Mouse (Mus musculus) CH12.LX (cell line): ENCODE results near the gene Dynll1. TPM values are rescaled to one million over a fixed set of nuclear protein-coding genes. Genes with fewer than 3 reads are reported as not detected.
A peak's percentile ranks its signal among the peaks of the same experiment; 100 is the strongest.

ENCODE experiments used
- DNase-seq: peaks from one replicate; pipeline ENCODE4 v3.0.0-alpha.2; 2013; ENCODE audit errors: extremely low read depth
- H3K27ac ChIP-seq: 2 replicates; pipeline ENCODE4 v1.5.1; 2012; ENCODE audit warnings: low read depth, mild to moderate bottlenecking, control low read depth, moderate library complexity; ENCODE audit not compliant: insufficient read depth
- H3K27me3 ChIP-seq: replicated peaks from 2 replicates; pipeline ENCODE3; 2012; ENCODE audit warnings: inconsistent platforms
- H3K36me3 ChIP-seq, 2 experiments: replicated peaks in 1 of 2; 2 replicates each; pipeline versions ENCODE3 to v1.6.1; 2012; ENCODE audit warnings: inconsistent platforms in 1 of 2, low read length in 1 of 2, mild to moderate bottlenecking in 1 of 2, mixed read lengths in 1 of 2, moderate library complexity in 1 of 2; ENCODE audit not compliant: control insufficient read depth in 1 of 2, insufficient read depth in 1 of 2
- H3K4me1 ChIP-seq, 2 experiments: 2 replicates each; pipeline ENCODE4 v1.6.1; 2012; ENCODE audit warnings: inconsistent platforms in 1 of 2, moderate library complexity in 1 of 2; ENCODE audit not compliant: insufficient read depth in 2 of 2, control insufficient read depth in 1 of 2
- H3K4me2 ChIP-seq: 2 replicates; pipeline ENCODE4 v1.6.1; 2012; ENCODE audit warnings: low read depth, mild to moderate bottlenecking, control low read depth; ENCODE audit not compliant: poor library complexity, insufficient read depth, severe bottlenecking
- H3K4me3 ChIP-seq, 3 experiments: fragments of 150-350 bp in 1 of 3; sonication (generic) in 1 of 3; replicated peaks in 1 of 3; 2 replicates each; pipeline versions ENCODE3 to v1.5.1; 2011 to 2012; ENCODE audit warnings: low read depth in 2 of 3, low read length in 2 of 3, mild to moderate bottlenecking in 2 of 3, moderate library complexity in 2 of 3, control low read depth in 1 of 3, improper control_type of control experiment in 1 of 3, inconsistent platforms in 1 of 3, mixed read lengths in 1 of 3; ENCODE audit not compliant: poor library complexity in 1 of 3
- H3K79me2 ChIP-seq: replicated peaks from 2 replicates; pipeline ENCODE4 v1.6.1; 2012; ENCODE audit warnings: mild to moderate bottlenecking, moderate library complexity; ENCODE audit not compliant: control insufficient read depth, poor library complexity, insufficient read depth, severe bottlenecking; ENCODE audit errors: extremely low read depth
- H3K9ac ChIP-seq: 2 replicates; pipeline ENCODE4 v1.6.1; 2012; ENCODE audit warnings: low read depth, mild to moderate bottlenecking, control low read depth, moderate library complexity; ENCODE audit not compliant: insufficient read depth
- H3K9me3 ChIP-seq: replicated peaks from 2 replicates; pipeline ENCODE3; 2012; ENCODE audit warnings: low read length, inconsistent platforms, mixed read lengths
- BHLHE40 ChIP-seq: IDR thresholded peaks from 2 replicates; pipeline ENCODE4 v1.6.1; 2011; ENCODE audit warnings: mild to moderate bottlenecking, low read depth, low read length, improper control_type of control experiment
- EP300 ChIP-seq: IDR thresholded peaks from 2 replicates; pipeline ENCODE4 v1.6.1; 2011; ENCODE audit warnings: low read length, improper control_type of control experiment
- HCFC1 ChIP-seq: IDR thresholded peaks from 2 replicates; pipeline ENCODE4 v1.6.1; 2012; ENCODE audit warnings: low read depth, mild to moderate bottlenecking, inconsistent platforms, low read length, improper control_type of control experiment
- IRF4 ChIP-seq: IDR thresholded peaks from 2 replicates; pipeline ENCODE4 v1.6.1; 2014; ENCODE audit warnings: low read depth, mild to moderate bottlenecking, inconsistent platforms, low read length, improper control_type of control experiment
- KAT2A ChIP-seq: IDR thresholded peaks from 2 replicates; pipeline ENCODE4 v1.6.1; 2012; ENCODE audit warnings: low read length, improper control_type of control experiment, inconsistent platforms; ENCODE audit not compliant: insufficient replicate concordance
- MAX ChIP-seq: IDR thresholded peaks from 2 replicates; pipeline ENCODE4 v1.6.1; 2011; ENCODE audit warnings: low read length, improper control_type of control experiment
- MEF2A ChIP-seq: IDR thresholded peaks from 2 replicates; pipeline ENCODE4 v1.6.1; 2014; ENCODE audit warnings: low read depth, mild to moderate bottlenecking, inconsistent platforms, low read length, improper control_type of control experiment, borderline replicate concordance
- MXI1 ChIP-seq: IDR thresholded peaks from 2 replicates; pipeline ENCODE4 v1.6.1; 2011; ENCODE audit warnings: mild to moderate bottlenecking, low read depth, low read length, improper control_type of control experiment
- MYC ChIP-seq: IDR thresholded peaks from 2 replicates; pipeline ENCODE4 v1.6.1; 2011; ENCODE audit warnings: low read depth, mild to moderate bottlenecking, improper control_type of control experiment, low read length
- POLR2AphosphoS2 ChIP-seq: IDR thresholded peaks from 2 replicates; pipeline ENCODE4 v1.6.1; 2011; ENCODE audit warnings: low read depth, low read length, improper control_type of control experiment
- RAD21 ChIP-seq: IDR thresholded peaks from 2 replicates; pipeline ENCODE4 v1.6.1; 2011; ENCODE audit warnings: low read depth, mild to moderate bottlenecking, low read length, improper control_type of control experiment, moderate library complexity
- RCOR1 ChIP-seq: conservative IDR thresholded peaks from 2 replicates; pipeline ENCODE4 v1.6.1; 2012; ENCODE audit warnings: low read depth, mild to moderate bottlenecking, inconsistent platforms, low read length, improper control_type of control experiment
- TBP ChIP-seq: conservative IDR thresholded peaks from 2 replicates; pipeline ENCODE4 v1.6.1; 2011; ENCODE audit warnings: low read depth, low read length, improper control_type of control experiment
- UBTF ChIP-seq: IDR thresholded peaks from 2 replicates; pipeline ENCODE4 v1.6.1; 2012; ENCODE audit warnings: low read depth, mild to moderate bottlenecking, inconsistent platforms, low read length, improper control_type of control experiment, moderate library complexity
- USF1 ChIP-seq: IDR thresholded peaks from 2 replicates; pipeline ENCODE4 v1.6.1; 2014; ENCODE audit warnings: low read depth, mild to moderate bottlenecking, inconsistent platforms, low read length, improper control_type of control experiment
- USF2 ChIP-seq: conservative IDR thresholded peaks from 2 replicates; pipeline ENCODE4 v1.6.1; 2011; ENCODE audit warnings: low read depth, low read length, improper control_type of control experiment
- ZC3H11A ChIP-seq: IDR thresholded peaks from 2 replicates; pipeline ENCODE4 v1.6.1; 2012; ENCODE audit warnings: low read depth, mild to moderate bottlenecking, inconsistent platforms, low read length, improper control_type of control experiment
- ZMIZ1 ChIP-seq: IDR thresholded peaks from 2 replicates; pipeline ENCODE4 v1.6.1; 2012; ENCODE audit warnings: low read depth, mild to moderate bottlenecking, inconsistent platforms, low read length, improper control_type of control experiment
- ZNF384 ChIP-seq: IDR thresholded peaks from 2 replicates; pipeline ENCODE4 v1.6.1; 2012; ENCODE audit warnings: low read depth, low read length, improper control_type of control experiment, inconsistent platforms
- dilution Hi-C: fragments of 300-500 bp; cut with MboI; formaldehyde crosslinking; loops from 2 replicates; pipeline ENCODE4 v1.14.3; 2020; ENCODE audit warnings: low sequenced_read_pairs; ENCODE audit not compliant: extremely low pct_unique_long_range_greater_than_20kb, extremely low pct_ligation_motif_present
- in situ Hi-C: fragments of 300-500 bp; cut with MboI; formaldehyde crosslinking; loops from 3 replicates; pipeline ENCODE4 v1.14.3; 2019; ENCODE audit warnings: low sequenced_read_pairs, low pct_ligation_motif_present, low pct_unique_long_range_greater_than_20kb, mixed read lengths
- polyA plus RNA-seq: library from polyadenylated mRNA; unstranded; fragments of >175 nt; gene quantifications from 2 replicates; pipeline ENCODE4 v1.2.1, GENCODE M21; 2012; ENCODE audit warnings: low read depth; ENCODE audit not compliant: insufficient read length
- total RNA-seq, 2 experiments: library from RNA; depleted of rRNA; stranded (reverse); fragments of 300-350 nt in 1 of 2; fragments of >200 nt in 1 of 2; gene quantifications; 2 replicates each; pipeline ENCODE4 v1.2.3; 2012 to 2014

Gene Dynll1
- total and polyA plus RNA-seq, 3 experiments, result 312 to 646 (median 456) TPM

GRCm38 (mm10) chr5:115340577-115341313 lies 39.9 kb upstream of the Dynll1 start, which contains the start of the genes Gatc and Triap1 (continued):
- peak; percentile 48; the same call in 1 of the 2 replicates for TF ChIP-seq RCOR1
- TF ChIP-seq HCFC1, result peak; percentile 90
- TF ChIP-seq ZMIZ1, result peak; percentile 70
- TF ChIP-seq EP300, result 0 out of 2 replicates have a peak, but pooled peaks have one; percentile 28
- peak; percentile 81; the same call in 1 of the 2 replicates for TF ChIP-seq KAT2A
- TF ChIP-seq MXI1, result peak; percentile 91; the same call in 1 of the 2 replicates
- no peak for TF ChIP-seq TBP
- no peak for TF ChIP-seq ZC3H11A
- 0 out of 2 replicates have a peak, but pooled peaks have one; percentile 66 for TF ChIP-seq MYC
- no peak for TF ChIP-seq USF2
- TF ChIP-seq, all 38 proteins: peak for 21

DNA sequence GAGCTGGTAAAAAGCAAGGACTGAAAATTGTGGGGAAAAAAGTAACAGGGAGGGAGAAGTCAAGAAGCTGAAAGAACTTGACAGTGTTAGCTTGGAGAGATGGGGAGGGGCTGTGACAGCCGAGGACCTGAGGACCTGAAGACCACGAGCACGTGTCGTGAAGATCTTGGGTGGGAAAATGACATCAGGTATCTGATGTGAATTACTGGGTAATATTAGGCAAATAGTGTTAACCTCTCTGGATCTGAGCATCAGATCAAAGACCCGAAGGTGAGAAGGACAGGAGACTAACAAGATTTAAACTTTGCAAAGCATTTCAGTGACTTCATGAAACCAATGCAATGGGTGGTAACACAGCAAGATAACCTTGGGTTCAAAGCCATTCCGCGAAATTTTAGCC lies 39.2 kb upstream of the Dynll1 start:
- no peak for DNase-seq
- Histone ChIP-seq H3K27ac (no peak overlapping the region), H3K27me3 (no peaks in the 10 kb centered on the region), H3K4me3 (peak overlapping the region; percentile 45 to 95 (median 77)), H3K4me2 (peak overlapping the region; percentile 94; the same call in 1 of the 2 replicates)
- in situ Hi-C loops, result loop anchor here (5.0 kb wide), 1 partner anchor 38 kb away; the partner anchor contains the start of gene Dynll1
- TF ChIP-seq BHLHE40 (peak; percentile 45; the same call in 1 of the 2 replicates), ZMIZ1 (no peak), USF1 (no peak), IRF4 (no peak), MEF2A (no peak), MAX (peak; percentile 67), RAD21 (no peak), RCOR1 (no peak), EP300 (no peak), POLR2AphosphoS2 (peak; percentile 4; the same call in 1 of the 2 replicates), ZNF384 (peak; percentile 41), MYC (peak; percentile 68), USF2 (no peak), UBTF (no peak), MXI1 (peak; percentile 60)
- TF ChIP-seq, all 38 proteins: peak for 6
- H3K9ac ChIP-seq, result peak overlapping the region; percentile 91
- H3K79me2 ChIP-seq, result peaks cover 36% of the 10 kb centered on the region
- no peaks in the 10 kb centered on the region for H3K9me3 ChIP-seq
- H3K36me3 ChIP-seq, result peaks cover 40 to 61% of the 10 kb centered on the region in 2 experiments
- peaks cover 5 to 30% of the 10 kb centered on the region in 2 experiments for H3K4me1 ChIP-seq
- dilution Hi-C loops, result no loop called here
